Mouse (Mus musculus) left cerebral cortex, adult 9 months (tissue): ENCODE data around the gene Pax9.

ENCODE experiments used
- DNase-seq, 2 experiments: peaks; one replicate each; pipeline ENCODE4 v3.0.0; 2022; ENCODE audit warnings: low spot score in 2 of 2

Gene Pax9

GRCm38 (mm10) chr12:56697011-56697740 lies 5.6 kb downstream of the Pax9 start:
- no peak for DNase-seq

GRCm38 (mm10) chr12:56697785-56698184 lies 6.2 kb downstream of the Pax9 start:
- no peak for DNase-seq

GRCm38 (mm10) chr12:56698191-56698980 lies 6.8 kb downstream of the Pax9 start:
- DNase-seq = no peak

- DNase-seq = no peak
These were observed 7.8 kb downstream of the Pax9 start for GRCm38 (mm10) chr12:56699351-56699750.

GRCm38 (mm10) chr12:56699915-56700900 lies 8.6 kb downstream of the Pax9 start:
- DNase-seq = no peak

- DNase-seq = no peak
These were observed 9.4 kb downstream of the Pax9 start for GRCm38 (mm10) chr12:56701004-56701403.

- DNase-seq = no peak
These were observed 26.6 kb downstream of the Pax9 start for GRCm38 (mm10) chr12:56717971-56718706.

GRCm38 (mm10) chr12:56718707-56719051 lies 27.1 kb downstream of the Pax9 start:
- DNase-seq = no peak

- DNase-seq = no peak
These were observed 36.1 kb downstream of the Pax9 start for GRCm38 (mm10) chr12:56727631-56728030.

GRCm38 (mm10) chr12:56737104-56737503 lies 45.5 kb downstream of the Pax9 start:
- DNase-seq = no peak
